Mouse (Mus musculus) testis, adult 2 months (tissue): Measurements from ENCODE around the gene Draxin. TPM values are rescaled to one million over a fixed set of nuclear protein-coding genes. Genes with fewer than 3 reads are reported as not detected.
"Not testable (repeated sequence)": the region's sequence is repeated elsewhere in the genome, so short reads cannot be mapped to it uniquely, and the experiment has no call there.

Source experiments
- H3K27ac ChIP-seq: fragments of 200-500 bp; 2 replicates; pipeline ENCODE4 v1.5.1; 2012; ENCODE audit warnings: low read depth, low read length; ENCODE audit not compliant: control insufficient read depth, insufficient read depth
- H3K27me3 ChIP-seq: fragments of 200-500 bp; 2 replicates; pipeline ENCODE4 v1.6.1; 2012; ENCODE audit warnings: mild to moderate bottlenecking, low read length, moderate library complexity; ENCODE audit not compliant: control insufficient read depth, insufficient read depth
- H3K36me3 ChIP-seq: fragments of 200-500 bp; 2 replicates; pipeline ENCODE4 v1.6.1; 2012; ENCODE audit warnings: mild to moderate bottlenecking, low read length; ENCODE audit not compliant: control insufficient read depth, insufficient read depth
- H3K4me1 ChIP-seq: fragments of 200-500 bp; 2 replicates; pipeline ENCODE4 v1.6.1; 2012; ENCODE audit warnings: low read length; ENCODE audit not compliant: control insufficient read depth, insufficient read depth
- H3K4me3 ChIP-seq: fragments of 200-500 bp; 2 replicates; pipeline ENCODE4 v1.5.1; 2012; ENCODE audit warnings: low read depth, mild to moderate bottlenecking, low read length, moderate library complexity, mixed read lengths; ENCODE audit not compliant: control insufficient read depth
- CTCF ChIP-seq: fragments of 200-500 bp; IDR thresholded peaks from 2 replicates; pipeline ENCODE4 v1.5.1; 2012; ENCODE audit warnings: low read depth, mild to moderate bottlenecking, inconsistent platforms, low read length, moderate library complexity; ENCODE audit not compliant: control insufficient read depth, insufficient read depth, insufficient replicate concordance
- POLR2A ChIP-seq: fragments of 200-500 bp; IDR thresholded peaks from 2 replicates; pipeline ENCODE4 v1.6.1; 2012; ENCODE audit warnings: low read depth, mild to moderate bottlenecking, inconsistent platforms, low read length, moderate library complexity; ENCODE audit not compliant: control insufficient read depth
- polyA plus RNA-seq: library from polyadenylated mRNA; depleted of rRNA; stranded (reverse); fragments of >200 nt; gene quantifications from 2 replicates; pipeline ENCODE4 v1.2.3, GENCODE M21; 2012; rRNA removed

The Draxin gene
- polyA plus RNA-seq, 1 experiment: 0.32 TPM

GRCm38 (mm10) chr4:148052976-148053375 is 77.5 kb downstream of the Draxin start:
- no peak overlapping the region for H3K27ac ChIP-seq
- H3K36me3 ChIP-seq: no peaks in the 10 kb centered on the region; the same call in none of the 2 replicates
- TF ChIP-seq POLR2A (no peak), CTCF (no peak)
- no peak overlapping the region for H3K4me3 ChIP-seq
- H3K4me1 ChIP-seq: no peaks in the 10 kb centered on the region
- H3K27me3 ChIP-seq: no peaks in the 10 kb centered on the region

GRCm38 (mm10) chr4:148051886-148052285 is 78.6 kb downstream of the Draxin start:
- Histone ChIP-seq H3K4me3 (no peak overlapping the region), H3K4me1 (no peaks in the 10 kb centered on the region), H3K36me3 (no peaks in the 10 kb centered on the region; the same call in 1 of the 2 replicates), H3K27ac (no peak overlapping the region), H3K27me3 (no peaks in the 10 kb centered on the region)
- TF ChIP-seq CTCF (no peak), POLR2A (no peak)

- Histone ChIP-seq H3K27me3 (no peaks in the 10 kb centered on the region), H3K27ac (no peak overlapping the region), H3K4me1 (no peaks in the 10 kb centered on the region), H3K4me3 (no peak overlapping the region), H3K36me3 (no peaks in the 10 kb centered on the region; the same call in none of the 2 replicates)
- TF ChIP-seq CTCF (no peak), POLR2A (no peak)
Measured at GRCm38 (mm10) chr4:148051046-148051776, 79.3 kb downstream of the Draxin start.

- not testable (repeated sequence) for H3K36me3 ChIP-seq
Measured at GRCm38 (mm10) chr4:148050396-148050914, 80.0 kb downstream of the Draxin start.

More at GRCm38 (mm10) chr4:148050396-148050914, 80.0 kb downstream of the Draxin start:
- not testable (repeated sequence) for H3K4me3 ChIP-seq, H3K27ac ChIP-seq, H3K4me1 ChIP-seq, H3K27me3 ChIP-seq

Other genes starting within 250 kb of the Draxin start
- gene Mfn2, start 226.0 kb downstream of the Draxin start, polyA plus RNA-seq: 142 and 153 TPM in 2 replicates
- 7.2 and 8.8 TPM in 2 replicates for gene Plod1, start 193.9 kb downstream of the Draxin start, polyA plus RNA-seq
- gene 2510039O18Rik, start 189.8 kb downstream of the Draxin start, polyA plus RNA-seq: 35.5 and 38.1 TPM in 2 replicates
- gene Nppb, start 144.9 kb downstream of the Draxin start, polyA plus RNA-seq: not detected in 2 replicates
- gene Nppa, start 130.0 kb downstream of the Draxin start, polyA plus RNA-seq: not detected in 2 replicates
- gene Clcn6, start 91.9 kb downstream of the Draxin start, polyA plus RNA-seq: 9.8 and 12.7 TPM in 2 replicates
- 31.8 and 34.7 TPM in 2 replicates for gene Mthfr, start 91.6 kb downstream of the Draxin start, polyA plus RNA-seq
- gene Agtrap, start 42.7 kb downstream of the Draxin start, polyA plus RNA-seq: 45.2 and 45.4 TPM in 2 replicates
- 332 and 347 TPM in 2 replicates for gene Mad2l2, start 314 bp downstream of the Draxin start, polyA plus RNA-seq
- 41.3 and 41.9 TPM in 2 replicates for gene Fbxo6, start 21.4 kb upstream of the Draxin start, polyA plus RNA-seq
- 191 and 200 TPM in 2 replicates for gene Fbxo44, start 29.8 kb upstream of the Draxin start, polyA plus RNA-seq
- gene Fbxo2, start 29.9 kb upstream of the Draxin start, polyA plus RNA-seq: 41.2 and 42.8 TPM in 2 replicates
- 0.63 and 2.5 TPM in 2 replicates for gene Disp3, start 157.3 kb upstream of the Draxin start, polyA plus RNA-seq